Mouse (Mus musculus): ENCODE measurements around the gene Nup107.

DNA sequence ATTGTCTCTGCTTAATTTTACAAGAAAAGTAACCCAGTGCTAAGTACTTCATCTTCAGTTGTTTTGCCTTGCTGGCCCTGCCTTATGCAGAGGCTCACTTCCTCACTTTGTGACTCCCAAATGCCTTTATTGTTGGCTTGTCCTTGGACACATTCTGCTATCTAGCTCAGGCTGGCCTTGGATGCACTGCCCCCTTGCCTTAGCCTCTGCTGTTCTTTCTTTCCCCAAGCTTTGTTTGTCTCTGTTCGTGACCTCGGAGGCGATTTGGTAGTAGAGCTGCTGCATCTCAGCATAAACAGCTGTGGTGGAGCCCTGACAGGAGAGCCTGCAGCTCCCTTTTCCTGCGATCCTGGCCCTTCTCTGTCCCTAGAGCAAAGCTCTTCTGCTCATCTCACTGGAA is 2.7 kb upstream of the Nup107 start:
- TF ChIP-seq CTCF (IDR thresholded peaks at IDR 0.05; ENCODE audit: extremely low read depth, insufficient read depth, low read length) = no peak
- no peak for TF ChIP-seq POLR2A (IDR thresholded peaks at IDR 0.05; ENCODE audit: extremely low read depth, insufficient read depth, low read length)

Measured in cortical plate, adult 2 months (tissue).